Mouse (Mus musculus): ENCODE results near the gene Eftud2. TPM values are rescaled to one million over a fixed set of nuclear protein-coding genes. Genes with fewer than 3 reads are reported as not detected.

Eftud2 gene
- total and polyA plus RNA-seq, 2 experiments from 2014 or later, result 69.8 to 105 TPM

GRCm38 (mm10) chr11:102898408-102898807, 17.6 kb upstream of the Eftud2 start:
- no peak overlapping the region for H3K27ac ChIP-seq (ENCODE audit: low read depth, low read length)

GRCm38 (mm10) chr11:102896641-102897040, 15.9 kb upstream of the Eftud2 start:
- WGBS, result 78% methylated on average over 20 of the region's 20 CpGs
- ATAC-seq (ENCODE audit: low FRiP score) (no peak), DNase-seq (ENCODE audit: low spot score) (no peak)
- Histone ChIP-seq H3K9ac (replicated peaks; ENCODE audit: low read length, poor library complexity, severe bottlenecking) (no peak overlapping the region), H3K4me1 (ENCODE audit: insufficient read depth, low read length) (peaks cover 2% of the 10 kb centered on the region; the same call in 1 of the 2 replicates), H3K27me3 (ENCODE audit: insufficient read depth, low read length) (peaks cover 22% of the 10 kb centered on the region; the same call in 1 of the 2 replicates), H3K27ac (ENCODE audit: low read depth, low read length) (no peak overlapping the region), H3K9me3 (ENCODE audit: low read length) (no peaks in the 10 kb centered on the region), H3K4me3 (ENCODE audit: low read depth, low read length) (no peak overlapping the region), H3K36me3 (ENCODE audit: insufficient read depth, low read length) (no peaks in the 10 kb centered on the region), H3K4me2 (ENCODE audit: low read depth, low read length, poor library complexity, severe bottlenecking) (no peak overlapping the region)
- TF ChIP-seq CTCF (IDR thresholded peaks at IDR 0.05), result no peak

More at GRCm38 (mm10) chr11:102898408-102898807, 17.6 kb upstream of the Eftud2 start:
- Histone ChIP-seq H3K4me3 (ENCODE audit: low read depth, low read length) (no peak overlapping the region), H3K4me2 (ENCODE audit: low read depth, low read length, poor library complexity, severe bottlenecking) (no peak overlapping the region), H3K9me3 (ENCODE audit: low read length) (no peaks in the 10 kb centered on the region), H3K9ac (replicated peaks; ENCODE audit: low read length, poor library complexity, severe bottlenecking) (no peak overlapping the region), H3K4me1 (ENCODE audit: insufficient read depth, low read length) (no peaks in the 10 kb centered on the region), H3K27me3 (ENCODE audit: insufficient read depth, low read length) (peaks cover 11% of the 10 kb centered on the region; the same call in 1 of the 2 replicates), H3K36me3 (ENCODE audit: insufficient read depth, low read length) (no peaks in the 10 kb centered on the region)
- WGBS, result 58% methylated on average over 9 of the region's 9 CpGs
- ATAC-seq (ENCODE audit: low FRiP score) (peak; percentile 83), DNase-seq (ENCODE audit: low spot score) (peak; percentile 86)
- TF ChIP-seq CTCF (IDR thresholded peaks at IDR 0.05), result no peak

GRCm38 (mm10) chr11:102895779-102896178, 15.0 kb upstream of the Eftud2 start:
- no peak overlapping the region for H3K4me3 ChIP-seq (ENCODE audit: low read depth, low read length)
- WGBS, result 82% methylated on average over 9 of the region's 9 CpGs
- no peak overlapping the region for H3K4me2 ChIP-seq (ENCODE audit: low read depth, low read length, poor library complexity, severe bottlenecking)
- DNase-seq (ENCODE audit: low spot score) (no peak), ATAC-seq (ENCODE audit: low FRiP score) (no peak)
- peaks cover 2% of the 10 kb centered on the region; the same call in 1 of the 2 replicates for H3K4me1 ChIP-seq (ENCODE audit: insufficient read depth, low read length)
- H3K9ac ChIP-seq (replicated peaks; ENCODE audit: low read length, poor library complexity, severe bottlenecking), result no peak overlapping the region
- no peak for TF ChIP-seq CTCF (IDR thresholded peaks at IDR 0.05)
- H3K9me3 ChIP-seq (ENCODE audit: low read length), result no peaks in the 10 kb centered on the region
- peaks cover 22% of the 10 kb centered on the region; the same call in 1 of the 2 replicates for H3K27me3 ChIP-seq (ENCODE audit: insufficient read depth, low read length)
- no peaks in the 10 kb centered on the region for H3K36me3 ChIP-seq (ENCODE audit: insufficient read depth, low read length)
- H3K27ac ChIP-seq (ENCODE audit: low read depth, low read length), result no peak overlapping the region

- 93% methylated on average over 4 of the region's 4 CpGs for WGBS
- no peak for DNase-seq (ENCODE audit: low spot score)
- H3K27me3 ChIP-seq (ENCODE audit: insufficient read depth, low read length), result peaks cover 22% of the 10 kb centered on the region; the same call in 1 of the 2 replicates
- H3K27ac ChIP-seq (ENCODE audit: low read depth, low read length), result no peak overlapping the region
- no peak for TF ChIP-seq CTCF (IDR thresholded peaks at IDR 0.05)
- H3K4me3 ChIP-seq (ENCODE audit: low read depth, low read length), result no peak overlapping the region
- no peak overlapping the region for H3K4me2 ChIP-seq (ENCODE audit: low read depth, low read length, poor library complexity, severe bottlenecking)
- H3K9me3 ChIP-seq (ENCODE audit: low read length), result no peaks in the 10 kb centered on the region
- no peak for ATAC-seq (ENCODE audit: low FRiP score)
- H3K4me1 ChIP-seq (ENCODE audit: insufficient read depth, low read length), result peaks cover 2% of the 10 kb centered on the region; the same call in 1 of the 2 replicates
- no peaks in the 10 kb centered on the region for H3K36me3 ChIP-seq (ENCODE audit: insufficient read depth, low read length)
- H3K9ac ChIP-seq (replicated peaks; ENCODE audit: low read length, poor library complexity, severe bottlenecking), result no peak overlapping the region
Observed at GRCm38 (mm10) chr11:102894716-102895115, 13.9 kb upstream of the Eftud2 start.

DNA sequence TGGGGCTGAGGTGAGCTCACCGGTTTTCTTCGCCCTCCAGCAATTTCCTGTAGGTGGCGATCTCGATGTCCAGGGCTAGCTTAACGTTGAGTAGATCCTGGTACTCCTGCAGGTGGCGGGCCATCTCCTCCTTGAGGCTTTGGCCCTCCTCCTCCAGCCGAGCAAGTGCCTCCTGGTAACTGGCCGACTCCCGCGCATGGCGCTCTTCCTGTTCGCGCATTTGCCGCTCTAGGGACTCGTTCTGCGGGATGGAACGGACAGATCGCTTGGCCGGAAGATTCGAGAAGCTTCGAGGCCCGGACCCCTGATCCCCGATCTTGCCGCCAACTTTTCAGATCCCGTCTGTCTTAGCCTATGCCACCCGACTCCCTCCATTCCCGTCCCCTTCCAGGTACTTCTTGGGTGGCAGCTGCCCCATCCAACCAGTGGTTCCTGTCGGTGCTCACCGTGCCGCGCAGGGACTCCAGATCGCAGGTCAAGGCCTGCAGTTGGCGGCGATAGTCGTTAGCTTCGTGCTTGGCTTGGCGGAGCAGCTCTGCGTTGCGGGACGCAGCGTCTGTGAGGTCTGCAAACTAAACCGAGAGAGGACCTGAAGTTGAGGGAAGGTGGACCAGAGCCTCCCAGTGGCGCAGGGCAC, 12.3 kb upstream of the Eftud2 start:
- Histone ChIP-seq H3K36me3 (ENCODE audit: insufficient read depth, low read length) (no peaks in the 10 kb centered on the region), H3K4me3 (ENCODE audit: low read depth, low read length) (peak overlapping the region; percentile 25), H3K27ac (ENCODE audit: low read depth, low read length) (no peak overlapping the region), H3K4me1 (ENCODE audit: insufficient read depth, low read length) (peaks cover 3% of the 10 kb centered on the region; the same call in 1 of the 2 replicates), H3K9ac (replicated peaks; ENCODE audit: low read length, poor library complexity, severe bottlenecking) (no peak overlapping the region), H3K4me2 (ENCODE audit: low read depth, low read length, poor library complexity, severe bottlenecking) (peak overlapping the region; percentile 49), H3K9me3 (ENCODE audit: low read length) (no peaks in the 10 kb centered on the region), H3K27me3 (ENCODE audit: insufficient read depth, low read length) (peaks cover 22% of the 10 kb centered on the region; the same call in 1 of the 2 replicates)
- no peak for ATAC-seq (ENCODE audit: low FRiP score)
- TF ChIP-seq CTCF (IDR thresholded peaks at IDR 0.05), result peak; percentile 89
- 5% methylated on average over 43 of the region's 43 CpGs for WGBS
- peak; percentile 81 for DNase-seq (ENCODE audit: low spot score)

DNA sequence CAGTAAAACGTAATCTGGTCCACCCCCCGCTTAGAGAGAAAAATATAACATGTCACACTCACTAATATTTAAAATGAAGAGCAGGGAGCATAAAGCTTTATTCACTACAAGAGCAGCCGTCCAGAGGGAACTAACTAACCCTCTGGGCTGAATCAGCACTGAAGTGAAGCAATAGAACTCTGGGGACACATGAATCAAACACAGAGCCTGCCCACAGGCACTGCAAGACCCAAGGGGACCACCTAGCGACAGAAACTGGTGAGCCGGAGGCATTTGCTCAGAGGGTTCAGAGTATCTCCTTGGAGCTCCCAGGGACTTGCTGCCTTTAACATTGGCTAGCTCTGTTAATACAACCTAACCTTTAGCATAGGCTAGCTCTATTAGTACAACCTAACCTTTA, 9.3 kb upstream of the Eftud2 start:
- TF ChIP-seq CTCF (IDR thresholded peaks at IDR 0.05), result no peak
- no peak overlapping the region for H3K9ac ChIP-seq (replicated peaks; ENCODE audit: low read length, poor library complexity, severe bottlenecking)
- DNase-seq (ENCODE audit: low spot score) (no peak), ATAC-seq (ENCODE audit: low FRiP score) (no peak)
- H3K36me3 ChIP-seq (ENCODE audit: insufficient read depth, low read length), result no peaks in the 10 kb centered on the region
- no peak overlapping the region for H3K4me2 ChIP-seq (ENCODE audit: low read depth, low read length, poor library complexity, severe bottlenecking)
- H3K27ac ChIP-seq (ENCODE audit: low read depth, low read length), result no peak overlapping the region
- no peak overlapping the region for H3K4me3 ChIP-seq (ENCODE audit: low read depth, low read length)
- H3K27me3 ChIP-seq (ENCODE audit: insufficient read depth, low read length), result peaks cover 22% of the 10 kb centered on the region; the same call in 1 of the 2 replicates
- 62% methylated on average over 5 of the region's 5 CpGs for WGBS
- no peaks in the 10 kb centered on the region for H3K9me3 ChIP-seq (ENCODE audit: low read length)
- H3K4me1 ChIP-seq (ENCODE audit: insufficient read depth, low read length), result peaks cover 7% of the 10 kb centered on the region
